Mouse (Mus musculus) heart, embryonic 15.5 days (tissue): ENCODE measurements around the gene Hpse2. TPM values are rescaled to one million over a fixed set of nuclear protein-coding genes. Genes with fewer than 3 reads are reported as not detected.

Experiments
- ATAC-seq: fragments of 200-750 bp; cut with Nextera tagmentation; replicated peaks from 2 replicates; pipeline ENCODE4 v1.8.0; 2017; ENCODE audit warnings: low read depth, moderate TSS enrichment; ENCODE audit not compliant: insufficient number of reproducible peaks, insufficient read depth, low FRiP score
- H3K27ac ChIP-seq: fragments of 300-500 bp; sonication (generic); 2 replicates; pipeline ENCODE4 v1.5.1; 2015; ENCODE audit warnings: mild to moderate bottlenecking, inconsistent platforms
- H3K27me3 ChIP-seq: fragments of 300-500 bp; sonication (generic); 2 replicates; pipeline ENCODE4 v1.6.1; 2015; ENCODE audit warnings: inconsistent platforms
- H3K36me3 ChIP-seq: fragments of 300-500 bp; sonication (generic); 2 replicates; pipeline ENCODE4 v1.6.1; 2015; ENCODE audit warnings: mild to moderate bottlenecking, inconsistent platforms
- H3K4me1 ChIP-seq: fragments of 300-500 bp; sonication (generic); replicated peaks from 2 replicates; pipeline ENCODE4 v1.6.1; 2015; ENCODE audit warnings: inconsistent platforms
- H3K4me2 ChIP-seq: fragments of 300-500 bp; sonication (generic); 2 replicates; pipeline ENCODE4 v1.6.1; 2015; ENCODE audit warnings: inconsistent platforms, mild to moderate bottlenecking, moderate library complexity
- H3K4me3 ChIP-seq: fragments of 300-500 bp; sonication (generic); 2 replicates; pipeline ENCODE4 v1.5.1; 2015; ENCODE audit warnings: mild to moderate bottlenecking, inconsistent platforms
- H3K9ac ChIP-seq: fragments of 300-500 bp; sonication (generic); 2 replicates; pipeline ENCODE4 v1.6.1; 2015; ENCODE audit warnings: mild to moderate bottlenecking, inconsistent platforms
- H3K9me3 ChIP-seq: fragments of 300-500 bp; sonication (generic); replicated peaks from 2 replicates; pipeline ENCODE4 v1.6.1; 2016; ENCODE audit warnings: inconsistent platforms
- WGBS: fragments of 180-500 bp; shearing (Covaris S2); methylation state at CpG from one replicate; pipeline ENCODE4 v1.1.7; 2015; ENCODE audit warnings: mixed read lengths; 5-methylcytosine and 5-hydroxymethylcytosine counted together
- polyA plus RNA-seq: library from polyadenylated mRNA; unstranded; fragments of >200 nt; fragmentation: Nextera tagmentation; extraction: Ambion mirVana; gene quantifications from 2 replicates; pipeline ENCODE4 v1.2.1, GENCODE M21; 2015

The Hpse2 gene
- polyA plus RNA-seq, 1 experiment from 2014 or later = 0.66 TPM

DNA sequence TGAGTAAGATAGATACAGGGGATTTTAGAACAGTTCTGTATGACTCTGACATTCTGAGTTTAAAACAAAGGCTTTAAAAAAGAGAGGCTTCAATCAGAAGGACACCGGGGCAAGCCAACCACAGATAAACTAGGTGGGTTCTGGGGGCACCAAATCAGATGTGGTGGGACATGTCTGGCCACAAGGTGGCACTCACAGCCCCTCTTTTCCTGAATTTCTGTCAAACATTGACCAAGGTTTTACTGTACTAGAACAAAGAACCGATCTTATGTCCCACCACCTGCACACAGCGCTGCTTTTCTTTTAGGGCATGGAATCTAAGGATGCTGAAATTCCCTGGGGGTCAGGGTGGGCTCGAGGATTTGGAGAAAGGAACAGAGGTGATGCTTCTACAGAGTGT, 360.9 kb downstream of the Hpse2 start:
- ATAC-seq = no peak
- no peaks in the 10 kb centered on the region for H3K9me3 ChIP-seq
- 25% methylated on average over 4 of the region's 4 CpGs for WGBS

DNA sequence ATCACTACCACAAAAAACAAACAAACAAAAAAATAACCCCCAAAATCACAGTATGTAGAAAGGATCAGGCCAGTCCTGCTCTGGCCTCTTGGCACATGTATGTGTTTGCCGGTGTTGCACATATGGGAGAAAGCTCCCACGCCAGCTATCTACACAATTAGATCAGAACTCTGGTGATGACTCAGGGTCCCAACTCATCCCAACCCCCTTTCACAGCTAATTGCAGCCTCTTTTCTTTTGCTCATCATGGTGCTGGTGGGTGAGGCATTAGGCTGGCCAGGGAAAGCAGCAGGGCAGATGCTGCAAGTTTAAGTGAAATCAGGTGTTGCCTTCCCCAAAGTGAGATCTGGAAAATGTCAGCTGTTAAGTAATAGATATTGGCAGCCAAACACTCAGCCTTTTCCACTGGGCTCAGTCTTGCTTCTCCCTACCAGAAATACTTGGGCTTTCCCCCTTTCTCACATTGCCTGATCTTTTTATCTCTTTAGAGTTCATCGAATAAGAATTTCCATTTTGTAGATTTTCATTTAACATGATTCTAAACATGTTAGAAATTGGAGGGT, 365.5 kb downstream of the Hpse2 start:
- Histone ChIP-seq H3K4me3 (no peak overlapping the region), H3K36me3 (no peaks in the 10 kb centered on the region), H3K9me3 (no peaks in the 10 kb centered on the region), H3K4me2 (no peak overlapping the region), H3K27me3 (no peaks in the 10 kb centered on the region), H3K27ac (no peak overlapping the region), H3K4me1 (no peaks in the 10 kb centered on the region), H3K9ac (no peak overlapping the region)
- no peak for ATAC-seq
- WGBS = 66% methylated on average over 3 of the region's 3 CpGs

More for the DNA sequence above, 360.9 kb downstream of the Hpse2 start:
- H3K36me3 ChIP-seq = no peaks in the 10 kb centered on the region
- H3K4me2 ChIP-seq = no peak overlapping the region
- H3K27me3 ChIP-seq = no peaks in the 10 kb centered on the region
- no peak overlapping the region for H3K9ac ChIP-seq
- no peak overlapping the region for H3K27ac ChIP-seq
- no peak overlapping the region for H3K4me3 ChIP-seq
- H3K4me1 ChIP-seq = no peaks in the 10 kb centered on the region

DNA sequence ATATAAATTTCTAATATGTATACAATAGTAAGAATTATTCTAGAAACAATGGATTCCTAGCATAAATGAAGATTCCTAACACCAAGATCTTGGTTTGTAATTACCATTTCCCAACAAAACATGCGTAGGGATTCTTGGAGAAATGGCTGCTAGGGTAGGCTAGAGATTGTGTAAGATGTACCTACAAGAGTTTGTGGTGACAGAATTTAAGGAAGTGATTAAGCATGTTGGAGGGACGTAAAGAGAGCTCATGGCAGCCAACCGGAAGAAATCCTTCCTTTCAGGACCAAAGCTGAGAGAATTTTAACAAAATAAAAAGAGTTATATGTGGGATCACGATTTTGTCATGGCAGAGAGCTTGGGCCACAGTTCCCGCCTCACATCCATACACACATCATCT, 369.4 kb downstream of the Hpse2 start:
- Histone ChIP-seq H3K4me2 (no peak overlapping the region), H3K9me3 (no peaks in the 10 kb centered on the region), H3K36me3 (no peaks in the 10 kb centered on the region), H3K4me1 (no peaks in the 10 kb centered on the region), H3K9ac (no peak overlapping the region), H3K27ac (no peak overlapping the region), H3K4me3 (no peak overlapping the region), H3K27me3 (no peaks in the 10 kb centered on the region)
- ATAC-seq = no peak
- WGBS = 82% methylated on average over 5 of the region's 5 CpGs

DNA sequence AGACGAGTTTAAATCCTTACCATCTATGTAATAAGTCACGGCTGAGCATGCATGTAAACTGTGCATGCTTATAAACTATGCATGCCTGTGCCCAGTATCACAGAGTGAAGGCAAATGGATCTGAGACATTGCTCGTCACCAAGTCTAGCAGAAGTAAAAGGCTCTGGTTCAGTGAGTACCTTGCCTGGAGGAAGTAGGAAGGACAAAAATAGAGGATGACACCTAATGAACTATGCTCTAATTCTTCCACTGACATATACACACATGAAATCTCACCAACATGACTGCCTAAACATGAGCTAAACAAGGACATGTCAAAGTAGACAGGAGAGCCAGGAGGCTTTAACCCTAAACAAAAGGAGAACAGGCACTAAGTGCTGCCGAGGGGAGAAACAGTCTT, 391.7 kb downstream of the Hpse2 start:
- H3K27me3 ChIP-seq = no peaks in the 10 kb centered on the region
- no peaks in the 10 kb centered on the region for H3K4me1 ChIP-seq
- 85% methylated on average over 4 of the region's 4 CpGs for WGBS
- H3K27ac ChIP-seq = no peak overlapping the region
- H3K4me2 ChIP-seq = no peak overlapping the region
- no peak overlapping the region for H3K9ac ChIP-seq
- no peaks in the 10 kb centered on the region for H3K36me3 ChIP-seq
- no peak overlapping the region for H3K4me3 ChIP-seq
- no peak for ATAC-seq
- H3K9me3 ChIP-seq = no peaks in the 10 kb centered on the region

DNA sequence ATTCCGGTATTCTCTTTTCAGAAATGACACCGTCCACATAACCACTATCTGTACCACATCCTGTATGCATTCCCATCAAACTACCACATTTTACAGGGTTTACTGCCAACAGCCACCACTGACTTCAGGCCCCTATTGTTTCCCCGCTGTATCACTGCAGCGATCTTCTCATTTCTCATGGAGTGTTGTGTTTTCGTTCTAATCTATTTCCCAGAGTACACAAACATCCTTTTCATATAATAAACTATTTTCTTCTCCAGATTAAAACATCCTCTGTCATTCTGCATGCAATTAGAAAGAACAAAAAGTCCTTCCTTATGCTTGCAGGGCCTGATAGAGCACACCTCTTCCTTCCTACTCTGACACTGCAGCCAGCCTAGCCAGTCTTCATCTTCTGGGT, 399.3 kb downstream of the Hpse2 start:
- no peak overlapping the region for H3K27ac ChIP-seq
- H3K9ac ChIP-seq = no peak overlapping the region
- no peak overlapping the region for H3K4me3 ChIP-seq
- H3K27me3 ChIP-seq = no peaks in the 10 kb centered on the region
- no peak overlapping the region for H3K4me2 ChIP-seq
- 63% methylated on average over 5 of the region's 5 CpGs for WGBS
- no peaks in the 10 kb centered on the region for H3K36me3 ChIP-seq
- peaks cover 3% of the 10 kb centered on the region; the same call in 1 of the 2 replicates for H3K4me1 ChIP-seq
- H3K9me3 ChIP-seq = no peaks in the 10 kb centered on the region
- ATAC-seq = no peak

DNA sequence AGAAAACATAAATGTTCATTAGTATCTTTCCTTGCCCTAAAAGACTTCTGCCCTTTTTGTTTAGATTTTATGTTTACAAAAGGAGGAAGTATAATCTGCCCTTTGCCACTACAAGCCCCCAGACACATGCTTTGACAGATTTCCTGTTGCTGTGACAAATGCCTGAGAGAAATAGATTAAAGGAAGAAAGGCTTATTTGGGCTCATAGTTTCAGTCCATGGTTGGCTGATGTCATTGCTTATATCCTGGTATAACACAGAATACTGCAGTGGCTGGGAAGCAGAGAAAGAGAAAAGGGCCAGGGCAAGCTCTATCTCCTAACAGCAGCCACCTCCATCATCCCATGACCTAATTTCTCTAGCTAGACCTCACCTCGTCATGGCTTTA, 401.8 kb downstream of the Hpse2 start:
- Histone ChIP-seq H3K4me2 (no peak overlapping the region), H3K4me3 (no peak overlapping the region), H3K36me3 (no peaks in the 10 kb centered on the region), H3K27ac (peak overlapping the region; percentile 47), H3K9ac (no peak overlapping the region), H3K4me1 (peaks cover 3% of the 10 kb centered on the region; the same call in 1 of the 2 replicates), H3K27me3 (no peaks in the 10 kb centered on the region), H3K9me3 (no peaks in the 10 kb centered on the region)
- no peak for ATAC-seq
- WGBS = 38% methylated on average over 1 of the region's 1 CpGs

DNA sequence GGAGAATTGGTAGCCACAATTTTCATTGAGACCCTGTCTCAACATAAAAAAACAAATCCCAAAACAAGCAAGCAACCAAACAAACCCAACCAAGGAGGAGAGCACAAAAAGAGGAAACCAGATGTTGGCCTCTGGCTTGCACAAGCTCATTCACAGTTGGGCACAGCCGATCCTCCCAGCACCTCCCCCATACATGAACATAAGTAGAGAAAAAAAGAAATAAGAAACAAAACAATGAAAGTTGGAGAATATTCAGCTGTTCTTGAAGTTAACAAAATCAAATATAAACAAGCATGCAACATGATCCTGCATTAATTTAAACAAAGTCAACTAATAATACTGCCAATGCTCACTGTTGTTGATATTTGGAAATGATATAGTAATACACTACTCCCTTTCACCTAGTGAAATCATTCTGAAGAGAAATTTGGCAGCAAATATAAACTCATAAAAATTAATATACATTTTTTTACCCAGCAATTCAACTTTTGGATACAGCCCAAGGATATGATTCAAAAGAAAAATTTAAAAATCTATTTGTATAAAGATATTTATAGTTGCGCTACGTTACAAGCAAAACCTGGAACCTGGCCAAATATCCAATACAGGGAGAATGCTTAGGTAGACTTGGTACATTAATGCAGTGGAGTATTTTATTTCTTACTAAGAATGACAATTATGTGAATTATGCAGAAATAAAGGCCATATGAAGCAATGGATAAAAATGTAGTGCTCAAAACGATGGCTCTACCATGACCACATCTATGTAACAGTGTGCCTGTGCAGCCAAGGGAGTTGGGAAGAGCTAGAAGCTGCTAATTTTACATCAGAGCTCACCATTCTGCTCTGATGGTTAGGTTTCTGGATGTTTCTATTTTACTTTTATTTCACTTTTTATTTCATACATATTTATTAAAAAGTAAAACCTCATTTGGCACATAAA, 402.5 kb downstream of the Hpse2 start:
- H3K4me1 ChIP-seq = peaks cover 3% of the 10 kb centered on the region; the same call in 1 of the 2 replicates
- no peaks in the 10 kb centered on the region for H3K9me3 ChIP-seq
- 40% methylated on average over 4 of the region's 4 CpGs for WGBS
- no peak overlapping the region for H3K27ac ChIP-seq
- H3K36me3 ChIP-seq = no peaks in the 10 kb centered on the region
- no peak overlapping the region for H3K9ac ChIP-seq
- no peak overlapping the region for H3K4me2 ChIP-seq
- ATAC-seq = no peak
- H3K27me3 ChIP-seq = no peaks in the 10 kb centered on the region
- no peak overlapping the region for H3K4me3 ChIP-seq

GRCm38 (mm10) chr19:42980537-42980936, 407.6 kb downstream of the Hpse2 start:
- Histone ChIP-seq H3K9me3 (no peaks in the 10 kb centered on the region), H3K27ac (no peak overlapping the region), H3K4me2 (no peak overlapping the region), H3K4me1 (no peaks in the 10 kb centered on the region), H3K4me3 (no peak overlapping the region), H3K27me3 (no peaks in the 10 kb centered on the region), H3K9ac (no peak overlapping the region), H3K36me3 (no peaks in the 10 kb centered on the region)
- WGBS = 71% methylated on average over 3 of the region's 3 CpGs
- ATAC-seq = no peak

GRCm38 (mm10) chr19:42977938-42978337, 410.2 kb downstream of the Hpse2 start:
- no peaks in the 10 kb centered on the region for H3K9me3 ChIP-seq
- no peaks in the 10 kb centered on the region for H3K27me3 ChIP-seq
- no peaks in the 10 kb centered on the region for H3K36me3 ChIP-seq
- H3K4me2 ChIP-seq = no peak overlapping the region
- ATAC-seq = no peak
- WGBS = 56% methylated on average over 2 of the region's 2 CpGs
- H3K4me3 ChIP-seq = no peak overlapping the region
- no peak overlapping the region for H3K27ac ChIP-seq
- H3K9ac ChIP-seq = no peak overlapping the region
- no peaks in the 10 kb centered on the region for H3K4me1 ChIP-seq

- Histone ChIP-seq H3K27ac (no peak overlapping the region), H3K36me3 (no peaks in the 10 kb centered on the region), H3K27me3 (no peaks in the 10 kb centered on the region), H3K4me1 (no peaks in the 10 kb centered on the region), H3K9ac (no peak overlapping the region), H3K4me2 (no peak overlapping the region), H3K9me3 (no peaks in the 10 kb centered on the region), H3K4me3 (no peak overlapping the region)
- ATAC-seq = no peak
- 73% methylated on average over 5 of the region's 5 CpGs for WGBS
Observed at GRCm38 (mm10) chr19:42973740-42974139, 414.4 kb downstream of the Hpse2 start.

DNA sequence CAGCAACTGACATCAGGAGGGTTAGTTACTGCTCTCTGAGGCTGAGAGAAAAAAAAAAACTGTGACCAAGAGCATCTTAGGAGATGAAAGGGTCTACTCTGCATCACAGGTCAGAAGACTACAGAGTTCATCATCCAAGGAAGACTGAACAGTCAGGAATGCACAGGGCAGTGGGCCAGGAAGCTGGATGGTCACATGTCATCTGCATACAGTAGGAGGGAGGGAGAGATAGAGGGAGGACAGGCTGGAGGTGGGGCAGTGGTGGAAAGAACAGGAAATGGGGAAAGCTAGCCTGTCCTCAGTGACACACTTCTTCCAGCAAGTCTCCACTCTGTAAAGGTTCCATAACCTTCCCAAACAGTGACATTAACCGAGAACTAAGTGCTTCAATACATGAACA, 423.0 kb downstream of the Hpse2 start:
- no peak overlapping the region for H3K27ac ChIP-seq
- no peak overlapping the region for H3K4me2 ChIP-seq
- H3K9me3 ChIP-seq = no peaks in the 10 kb centered on the region
- ATAC-seq = no peak
- no peaks in the 10 kb centered on the region for H3K4me1 ChIP-seq
- 83% methylated on average over 1 of the region's 1 CpGs for WGBS
- H3K36me3 ChIP-seq = no peaks in the 10 kb centered on the region
- no peaks in the 10 kb centered on the region for H3K27me3 ChIP-seq
- no peak overlapping the region for H3K4me3 ChIP-seq
- no peak overlapping the region for H3K9ac ChIP-seq
